Mouse (Mus musculus): Measurements from ENCODE around the gene Ccdc87. TPM values are rescaled to one million over a fixed set of nuclear protein-coding genes. Genes with fewer than 3 reads are reported as not detected.
A peak's percentile ranks its signal among the peaks of the same experiment; 100 is the strongest.

Gene Ccdc87
- total RNA-seq (2014; rRNA removed) (0.38 and 1.0 TPM in 2 replicates), polyA plus RNA-seq (2015; fragmentation: Nextera tagmentation; extraction: Ambion mirVana) (1.1 and 1.2 TPM in 2 replicates)

GRCm38 (mm10) chr19:4839149-4839548 is at the start of gene Ccdc87, which contains the start of gene Ccs:
Ccdc87 (plus strand) TSS chr19:4839366.
Ccs (minus strand) TSS chr19:4839332.
- WGBS = 1% methylated on average over 25 of the region's 25 CpGs
- TF ChIP-seq CTCF (IDR thresholded peaks at IDR 0.05) = no peak
- peak within 1 kb of the TSS; percentile 38; the same call in 1 of the 2 replicates for H3K27ac ChIP-seq (ENCODE audit: low read depth, low read length)

GRCm38 (mm10) chr19:4793281-4793830 is 45.8 kb upstream of the Ccdc87 start:
- no peak for TF ChIP-seq CTCF (IDR thresholded peaks at IDR 0.05)
- no peaks in the 10 kb centered on the region for H3K9me3 ChIP-seq (ENCODE audit: low read length)
- H3K36me3 ChIP-seq (ENCODE audit: insufficient read depth, low read length) = peaks cover 5% of the 10 kb centered on the region; the same call in 1 of the 2 replicates
- H3K4me3 ChIP-seq (ENCODE audit: low read depth, low read length) = peak overlapping the region; percentile 73
- no peaks in the 10 kb centered on the region for H3K27me3 ChIP-seq (ENCODE audit: insufficient read depth, low read length)
- peak; percentile 14 for DNase-seq (ENCODE audit: low spot score)
- peaks cover 13% of the 10 kb centered on the region; the same call in 1 of the 2 replicates for H3K4me1 ChIP-seq (ENCODE audit: insufficient read depth, low read length)
- WGBS = 2% methylated on average over 16 of the region's 16 CpGs
- peak overlapping the region; percentile 86 for H3K27ac ChIP-seq (ENCODE audit: low read depth, low read length)
- ATAC-seq (ENCODE audit: low FRiP score) = 0 out of 2 replicates have a peak, but pooled peaks have one; percentile 50
- H3K4me2 ChIP-seq (ENCODE audit: low read depth, low read length, poor library complexity, severe bottlenecking) = peak overlapping the region; percentile 66
- peak overlapping the region; percentile 79 for H3K9ac ChIP-seq (replicated peaks; ENCODE audit: low read length, poor library complexity, severe bottlenecking)

More at GRCm38 (mm10) chr19:4839149-4839548, at the start of gene Ccdc87, which contains the start of gene Ccs:
- peak; percentile 96 for ATAC-seq (ENCODE audit: low FRiP score)
- no peaks in the 10 kb centered on the region for H3K36me3 ChIP-seq (ENCODE audit: insufficient read depth, low read length)
- peak within 1 kb of the TSS; percentile 64 for H3K9ac ChIP-seq (replicated peaks; ENCODE audit: low read length, poor library complexity, severe bottlenecking)
- H3K4me3 ChIP-seq (ENCODE audit: low read depth, low read length) = peak within 1 kb of the TSS; percentile 63
- H3K4me1 ChIP-seq (ENCODE audit: insufficient read depth, low read length) = peaks cover 10% of the 10 kb centered on the region
- H3K27me3 ChIP-seq (ENCODE audit: insufficient read depth, low read length) = peaks cover 18% of the 10 kb centered on the region
- peak; percentile 97 for DNase-seq (ENCODE audit: low spot score)
- H3K9me3 ChIP-seq (ENCODE audit: low read length) = no peaks in the 10 kb centered on the region
- H3K4me2 ChIP-seq (ENCODE audit: low read depth, low read length, poor library complexity, severe bottlenecking) = peak within 1 kb of the TSS; percentile 96

- peak; percentile 100 for DNase-seq (ENCODE audit: low spot score)
- peak; percentile 99 for ATAC-seq (ENCODE audit: low FRiP score)
- H3K27me3 ChIP-seq (ENCODE audit: insufficient read depth, low read length) = no peaks in the 10 kb centered on the region
- H3K9me3 ChIP-seq (ENCODE audit: low read length) = no peaks in the 10 kb centered on the region
- peak within 1 kb of the TSS; percentile 66 for H3K4me2 ChIP-seq (ENCODE audit: low read depth, low read length, poor library complexity, severe bottlenecking)
- peaks cover 13% of the 10 kb centered on the region; the same call in 1 of the 2 replicates for H3K4me1 ChIP-seq (ENCODE audit: insufficient read depth, low read length)
- under 1% methylated on average over 31 of the region's 31 CpGs for WGBS
- peak within 1 kb of the TSS; percentile 86 for H3K27ac ChIP-seq (ENCODE audit: low read depth, low read length)
- peak within 1 kb of the TSS; percentile 79 for H3K9ac ChIP-seq (replicated peaks; ENCODE audit: low read length, poor library complexity, severe bottlenecking)
- no peak for TF ChIP-seq CTCF (IDR thresholded peaks at IDR 0.05)
- peak within 1 kb of the TSS; percentile 73 for H3K4me3 ChIP-seq (ENCODE audit: low read depth, low read length)
- peaks cover 6% of the 10 kb centered on the region; the same call in 1 of the 2 replicates for H3K36me3 ChIP-seq (ENCODE audit: insufficient read depth, low read length)
Measured at GRCm38 (mm10) chr19:4793831-4794422, 45.2 kb upstream of the Ccdc87 start, which contains the start of gene Rbm4. Rbm4 (minus strand) TSS chr19:4793901.

GRCm38 (mm10) chr19:4795929-4796328 is 43.2 kb upstream of the Ccdc87 start:
- ATAC-seq (ENCODE audit: low FRiP score) = no peak
- Histone ChIP-seq H3K4me1 (ENCODE audit: insufficient read depth, low read length) (peaks cover 4% of the 10 kb centered on the region; the same call in 1 of the 2 replicates), H3K9ac (replicated peaks; ENCODE audit: low read length, poor library complexity, severe bottlenecking) (no peak overlapping the region), H3K9me3 (ENCODE audit: low read length) (no peaks in the 10 kb centered on the region), H3K27ac (ENCODE audit: low read depth, low read length) (no peak overlapping the region), H3K36me3 (ENCODE audit: insufficient read depth, low read length) (peaks cover 10% of the 10 kb centered on the region), H3K4me3 (ENCODE audit: low read depth, low read length) (no peak overlapping the region), H3K4me2 (ENCODE audit: low read depth, low read length, poor library complexity, severe bottlenecking) (no peak overlapping the region), H3K27me3 (ENCODE audit: insufficient read depth, low read length) (no peaks in the 10 kb centered on the region)
- no peak for DNase-seq (ENCODE audit: low spot score)
- TF ChIP-seq CTCF (IDR thresholded peaks at IDR 0.05) = no peak
- WGBS = 93% methylated on average over 1 of the region's 1 CpGs

- WGBS = 96% methylated on average over 2 of the region's 2 CpGs
- H3K4me2 ChIP-seq (ENCODE audit: low read depth, low read length, poor library complexity, severe bottlenecking) = no peak overlapping the region
- H3K4me1 ChIP-seq (ENCODE audit: insufficient read depth, low read length) = no peaks in the 10 kb centered on the region
- peaks cover 24% of the 10 kb centered on the region for H3K36me3 ChIP-seq (ENCODE audit: insufficient read depth, low read length)
- no peak overlapping the region for H3K27ac ChIP-seq (ENCODE audit: low read depth, low read length)
- H3K9me3 ChIP-seq (ENCODE audit: low read length) = no peaks in the 10 kb centered on the region
- H3K4me3 ChIP-seq (ENCODE audit: low read depth, low read length) = no peak overlapping the region
- ATAC-seq (ENCODE audit: low FRiP score) (no peak), DNase-seq (ENCODE audit: low spot score) (no peak)
- H3K9ac ChIP-seq (replicated peaks; ENCODE audit: low read length, poor library complexity, severe bottlenecking) = no peak overlapping the region
- no peaks in the 10 kb centered on the region for H3K27me3 ChIP-seq (ENCODE audit: insufficient read depth, low read length)
- no peak for TF ChIP-seq CTCF (IDR thresholded peaks at IDR 0.05)
Measured at GRCm38 (mm10) chr19:4797846-4798245, 41.3 kb upstream of the Ccdc87 start.

GRCm38 (mm10) chr19:4799083-4799482 is 40.1 kb upstream of the Ccdc87 start:
- Histone ChIP-seq H3K36me3 (ENCODE audit: insufficient read depth, low read length) (peaks cover 34% of the 10 kb centered on the region), H3K9ac (replicated peaks; ENCODE audit: low read length, poor library complexity, severe bottlenecking) (no peak overlapping the region), H3K9me3 (ENCODE audit: low read length) (no peaks in the 10 kb centered on the region), H3K27ac (ENCODE audit: low read depth, low read length) (no peak overlapping the region), H3K27me3 (ENCODE audit: insufficient read depth, low read length) (no peaks in the 10 kb centered on the region), H3K4me1 (ENCODE audit: insufficient read depth, low read length) (no peaks in the 10 kb centered on the region), H3K4me2 (ENCODE audit: low read depth, low read length, poor library complexity, severe bottlenecking) (no peak overlapping the region), H3K4me3 (ENCODE audit: low read depth, low read length) (no peak overlapping the region)
- no peak for ATAC-seq (ENCODE audit: low FRiP score)
- WGBS = 95% methylated on average over 5 of the region's 5 CpGs
- TF ChIP-seq CTCF (IDR thresholded peaks at IDR 0.05) = no peak
- DNase-seq (ENCODE audit: low spot score) = no peak

Data from midbrain, postnatal 0 days (tissue).